Mouse (Mus musculus) Muller cell, postnatal 12 days (primary cell): ENCODE data around the gene Tmbim6.
A peak's percentile ranks its signal among the peaks of the same experiment; 100 is the strongest.

ENCODE experiments used
- DNase-seq: peaks from one replicate; pipeline ENCODE4 v3.0.0-alpha.2; 2015; ENCODE audit errors: inconsistent ontology term

The Tmbim6 gene

GRCm38 (mm10) chr15:99449751-99450280, 57.1 kb downstream of the Tmbim6 start:
- no peak for DNase-seq

- no peak for DNase-seq
Observed at GRCm38 (mm10) chr15:99453153-99453900, 60.6 kb downstream of the Tmbim6 start.

GRCm38 (mm10) chr15:99454585-99455279, 62.0 kb downstream of the Tmbim6 start:
- DNase-seq = no peak

GRCm38 (mm10) chr15:99455415-99455814, 62.7 kb downstream of the Tmbim6 start:
- no peak for DNase-seq

GRCm38 (mm10) chr15:99456338-99456962, 63.8 kb downstream of the Tmbim6 start:
- no peak for DNase-seq

GRCm38 (mm10) chr15:99456963-99457605, 64.4 kb downstream of the Tmbim6 start:
- DNase-seq = peak; percentile 86

GRCm38 (mm10) chr15:99457606-99458401, 65.1 kb downstream of the Tmbim6 start, which contains the start of gene Nckap5l:
Gene Nckap5l, minus strand, starts transcription at chr15:99457748.
- peak; percentile 95 for DNase-seq
